8 mouse cellular contexts compared by ENCODE assay signal in genomic region chr3:95282865-95283588, GRCm38 (mm10). TPM values are rescaled to one million over a fixed set of nuclear protein-coding genes. Genes with fewer than 3 reads are reported as not detected.
DNase-seq lines count a peak whose midpoint lies in the region; ATAC-seq lines count a peak whose summit lies in the region.

No protein-coding gene starts in this region.

- 0 out of 2 replicates have a peak, but pooled peaks cover 6% of the 10 kb centered on the region for H3K36me3 ChIP-seq in hindbrain, embryonic 15.5 days

- H3K27me3 ChIP-seq in hindbrain, embryonic 15.5 days = no peaks in the 10 kb centered on the region

- no peaks in the 10 kb centered on the region for H3K9me3 ChIP-seq in hindbrain, embryonic 15.5 days

- peaks cover 34% of the 10 kb centered on the region for H3K4me1 ChIP-seq in hindbrain, embryonic 15.5 days (replicated peaks)

- peak overlapping the region; percentile 97 for H3K4me2 ChIP-seq in hindbrain, embryonic 15.5 days

- peak; percentile 89 for DNase-seq in R1 (ENCODE audit: low read depth, low spot score)
- peak; percentile 87 to 88 for DNase-seq in cerebellum, postnatal 25 days
- DNase-seq in frontal cortex, postnatal 36 days (ENCODE audit: low spot score in 2 of 2) = peak; percentile 69 to 73
- DNase-seq in left cerebral cortex, postnatal 10 days (ENCODE audit: extremely low spot score in 1 of 2, low spot score in 2 of 2) = peak; percentile 68 to 90
- DNase-seq in right cerebral cortex, postnatal 14 days = peak; percentile 70
- peak; percentile 70 for DNase-seq in urinary bladder, postnatal 25 days (ENCODE audit: low spot score)

- peak overlapping the region; percentile 91 for H3K4me3 ChIP-seq in hindbrain, embryonic 15.5 days

- ATAC-seq in hindbrain, embryonic 15.5 days (ENCODE audit: low FRiP score, low read depth) = peak; percentile 64
- ATAC-seq in megakaryocyte progenitor cell, adult 5-6 weeks (replicated peaks; ENCODE audit: poor library complexity) = peak; percentile 42

- intact Hi-C loops in left cerebral cortex, postnatal 10 days (cut with DNase I) = no loop called here

- peak overlapping the region; percentile 75 for H3K9ac ChIP-seq in hindbrain, embryonic 15.5 days

- peak overlapping the region; percentile 94 for H3K27ac ChIP-seq in hindbrain, embryonic 15.5 days (replicated peaks)

- under 1% methylated on average over 48 of the region's 51 CpGs for WGBS in hindbrain, embryonic 15.5 days

RNA-seq across cellular contexts. Expression of gene Prune1, which starts 1.2 kb away (rescaled TPM):
- 66.5 and 69.9 TPM in 2 replicates for polyA plus RNA-seq in hindbrain, embryonic 15.5 days (2015; fragmentation: Nextera tagmentation; extraction: Ambion mirVana)
- total RNA-seq in left cerebral cortex, postnatal 10 days (2021) = 10 to 100 TPM; 44.3 to 46.4 TPM
- total RNA-seq in megakaryocyte progenitor cell, adult 5-6 weeks (2015) = 14.8 and 15.2 TPM in 2 replicates
- 7.8 and 11.8 TPM in 2 replicates for total RNA-seq in megakaryocyte progenitor cell, adult 5-6 weeks (2017)

RNA-seq across cellular contexts. Expression of gene Mindy1, which starts 1.9 kb away (rescaled TPM):
- 34.5 and 36.6 TPM in 2 replicates for polyA plus RNA-seq in hindbrain, embryonic 15.5 days (2015; fragmentation: Nextera tagmentation; extraction: Ambion mirVana)
- 10 to 100 TPM; 25.3 to 26.2 TPM for total RNA-seq in left cerebral cortex, postnatal 10 days (2021)
- total RNA-seq in megakaryocyte progenitor cell, adult 5-6 weeks (2015) = 30.9 and 33.2 TPM in 2 replicates
- total RNA-seq in megakaryocyte progenitor cell, adult 5-6 weeks (2017) = 22.7 and 23.6 TPM in 2 replicates

RNA-seq across cellular contexts. Expression of gene Anxa9, which starts 23.9 kb away (rescaled TPM):
- 0.47 and 0.72 TPM in 2 replicates for polyA plus RNA-seq in hindbrain, embryonic 15.5 days (2015; fragmentation: Nextera tagmentation; extraction: Ambion mirVana)
- under 1 TPM; 0.36 to 0.41 TPM for total RNA-seq in left cerebral cortex, postnatal 10 days (2021)
- total RNA-seq in megakaryocyte progenitor cell, adult 5-6 weeks (2015) = 11.2 and 15.9 TPM in 2 replicates
- 5.5 and 7.0 TPM in 2 replicates for total RNA-seq in megakaryocyte progenitor cell, adult 5-6 weeks (2017)

RNA-seq across cellular contexts. Expression of gene Cers2, which starts 31.6 kb away (rescaled TPM):
- polyA plus RNA-seq in hindbrain, embryonic 15.5 days (2015; fragmentation: Nextera tagmentation; extraction: Ambion mirVana) = 92.7 and 101 TPM in 2 replicates
- total RNA-seq in left cerebral cortex, postnatal 10 days (2021) = 10 to 100 TPM; 39.2 to 40.3 TPM
- total RNA-seq in megakaryocyte progenitor cell, adult 5-6 weeks (2015) = 193 and 203 TPM in 2 replicates
- total RNA-seq in megakaryocyte progenitor cell, adult 5-6 weeks (2017) = 91.3 and 98.4 TPM in 2 replicates

RNA-seq across cellular contexts. Expression of gene Bnipl, which starts 32.0 kb away (rescaled TPM):
- polyA plus RNA-seq in hindbrain, embryonic 15.5 days (2015; fragmentation: Nextera tagmentation; extraction: Ambion mirVana) = 0.29 TPM in 1 of 2 replicates, not detected in the other
- under 1 TPM; 0.58 to 0.63 TPM for total RNA-seq in left cerebral cortex, postnatal 10 days (2021)
- not detected in 2 replicates for total RNA-seq in megakaryocyte progenitor cell, adult 5-6 weeks (2015)
- not detected in 2 replicates for total RNA-seq in megakaryocyte progenitor cell, adult 5-6 weeks (2017)

Comparison
In these comparisons a context has a peak if more than half of its experiments do, and no peak if none do; other contexts are left out.
1. Peak in every context shown above with its lines: DNase-seq, ATAC-seq, H3K4me3 ChIP-seq and H3K27ac ChIP-seq.
2. RNA of gene Anxa9, which starts 23.9 kb away (total RNA-seq): 5.5 to 15.9 TPM in megakaryocyte progenitor cell, adult 5-6 weeks; 0.36 to 0.41 TPM in left cerebral cortex, postnatal 10 days; every median in the first group is over 4 times any median in the second.